Mouse (Mus musculus): ENCODE measurements at regions not wholly inside any gene's neighbourhood (a gene's known extent, or its start where the extent isn't known, plus 50 kb on each side); places are given as distances from the start of the nearest gene placed in this dataset.
"Not testable (repeated sequence)": the region's sequence is repeated elsewhere in the genome, so short reads cannot be mapped to it uniquely, and the experiment has no call there.

DNA sequence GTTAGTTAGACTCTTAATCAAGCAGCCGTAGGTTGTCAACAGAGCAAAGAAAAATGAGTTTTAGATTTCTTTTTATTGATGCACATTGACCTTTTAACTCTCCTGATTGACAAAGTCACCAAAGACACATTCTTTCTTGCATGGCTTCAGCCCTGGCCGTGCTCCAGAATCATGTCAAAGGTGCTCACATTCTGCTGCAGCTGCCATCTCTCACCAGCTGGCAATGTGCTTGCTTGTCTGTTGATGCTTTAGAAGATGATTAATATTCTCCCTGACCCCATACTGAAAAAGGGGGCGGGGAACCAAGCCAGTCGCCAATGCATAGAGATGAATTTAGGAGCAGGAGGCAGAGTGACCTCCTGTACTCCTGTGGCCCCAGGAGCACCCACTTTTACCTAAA is 510.1 kb downstream of the Hace1 start:
- no peak for DNase-seq
- 85% methylated on average over 4 of the region's 4 CpGs for WGBS
- Histone ChIP-seq H3K4me1 (replicated peaks; ENCODE audit: control insufficient read depth, insufficient read depth, low read length) (no peaks in the 10 kb centered on the region), H3K4me3 (ENCODE audit: control insufficient read depth, insufficient read depth, low read length) (no peak overlapping the region), H3K36me3 (ENCODE audit: control insufficient read depth, insufficient read depth, low read length) (no peaks in the 10 kb centered on the region), H3K27ac (ENCODE audit: control insufficient read depth, insufficient read depth, low read length) (no peak overlapping the region), H3K27me3 (ENCODE audit: control insufficient read depth, insufficient read depth, low read length) (no peaks in the 10 kb centered on the region)
- no peak for TF ChIP-seq POLR2A (IDR thresholded peaks at IDR 0.05; ENCODE audit: control insufficient read depth, extremely low read depth, insufficient read depth, low read length, poor library complexity)
- no peak for TF ChIP-seq CTCF (IDR thresholded peaks at IDR 0.05; ENCODE audit: borderline replicate concordance, control insufficient read depth, extremely low read depth, insufficient read depth, low read length, poor library complexity)

DNA sequence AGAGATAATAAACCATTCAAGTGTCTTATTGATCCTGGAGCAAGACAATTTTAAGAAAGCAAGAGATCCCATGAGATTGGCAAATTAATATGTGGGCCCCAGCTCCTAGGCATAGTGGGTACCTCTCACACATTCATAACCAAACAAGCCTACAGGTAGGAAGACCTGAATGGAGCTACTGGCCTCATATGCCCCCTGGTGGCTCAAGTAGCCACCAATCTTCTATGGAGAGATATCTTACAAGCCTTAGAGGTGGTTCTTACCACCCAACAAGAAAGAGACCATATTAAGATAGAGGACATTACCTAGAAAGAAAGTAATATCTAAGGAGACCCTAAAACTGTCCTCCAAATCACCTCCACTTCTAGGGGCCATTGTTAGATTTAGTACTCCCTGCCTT is 523.2 kb downstream of the Hace1 start:
- H3K27me3 ChIP-seq (ENCODE audit: control insufficient read depth, insufficient read depth, low read length), result no peaks in the 10 kb centered on the region
- no peak for DNase-seq
- no peaks in the 10 kb centered on the region for H3K36me3 ChIP-seq (ENCODE audit: control insufficient read depth, insufficient read depth, low read length)
- H3K4me1 ChIP-seq (replicated peaks; ENCODE audit: control insufficient read depth, insufficient read depth, low read length), result no peaks in the 10 kb centered on the region
- TF ChIP-seq CTCF (IDR thresholded peaks at IDR 0.05; ENCODE audit: borderline replicate concordance, control insufficient read depth, extremely low read depth, insufficient read depth, low read length, poor library complexity), result no peak
- TF ChIP-seq POLR2A (IDR thresholded peaks at IDR 0.05; ENCODE audit: control insufficient read depth, extremely low read depth, insufficient read depth, low read length, poor library complexity), result no peak
- H3K4me3 ChIP-seq (ENCODE audit: control insufficient read depth, insufficient read depth, low read length), result no peak overlapping the region
- no peak overlapping the region for H3K27ac ChIP-seq (ENCODE audit: control insufficient read depth, insufficient read depth, low read length)

DNA sequence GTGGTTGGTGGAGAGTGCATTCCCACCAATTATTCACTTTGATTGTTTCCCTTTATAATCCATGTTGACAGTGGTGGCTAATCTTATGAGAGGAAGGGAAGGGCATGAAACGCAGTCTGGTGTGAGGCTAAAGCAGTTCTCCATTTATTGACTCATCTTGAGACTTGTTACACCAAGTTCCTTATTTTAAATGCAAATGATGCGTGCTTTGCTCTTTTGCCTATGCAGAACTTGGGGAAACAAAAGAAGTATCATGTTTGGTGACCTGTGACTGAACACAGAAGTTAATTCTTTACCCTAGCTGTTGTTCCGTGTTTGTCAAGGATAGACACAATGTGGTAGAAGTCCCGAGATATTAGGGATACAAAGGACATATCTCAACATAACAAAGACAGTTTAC is 531.2 kb downstream of the Hace1 start:
- Histone ChIP-seq H3K36me3 (ENCODE audit: control insufficient read depth, insufficient read depth, low read length) (no peaks in the 10 kb centered on the region), H3K27ac (ENCODE audit: control insufficient read depth, insufficient read depth, low read length) (no peak overlapping the region), H3K4me3 (ENCODE audit: control insufficient read depth, insufficient read depth, low read length) (no peak overlapping the region), H3K4me1 (replicated peaks; ENCODE audit: control insufficient read depth, insufficient read depth, low read length) (no peaks in the 10 kb centered on the region), H3K27me3 (ENCODE audit: control insufficient read depth, insufficient read depth, low read length) (no peaks in the 10 kb centered on the region)
- no peak for TF ChIP-seq POLR2A (IDR thresholded peaks at IDR 0.05; ENCODE audit: control insufficient read depth, extremely low read depth, insufficient read depth, low read length, poor library complexity)
- TF ChIP-seq CTCF (IDR thresholded peaks at IDR 0.05; ENCODE audit: borderline replicate concordance, control insufficient read depth, extremely low read depth, insufficient read depth, low read length, poor library complexity), result no peak
- no peak for DNase-seq
- 68% methylated on average over 4 of the region's 4 CpGs for WGBS

DNA sequence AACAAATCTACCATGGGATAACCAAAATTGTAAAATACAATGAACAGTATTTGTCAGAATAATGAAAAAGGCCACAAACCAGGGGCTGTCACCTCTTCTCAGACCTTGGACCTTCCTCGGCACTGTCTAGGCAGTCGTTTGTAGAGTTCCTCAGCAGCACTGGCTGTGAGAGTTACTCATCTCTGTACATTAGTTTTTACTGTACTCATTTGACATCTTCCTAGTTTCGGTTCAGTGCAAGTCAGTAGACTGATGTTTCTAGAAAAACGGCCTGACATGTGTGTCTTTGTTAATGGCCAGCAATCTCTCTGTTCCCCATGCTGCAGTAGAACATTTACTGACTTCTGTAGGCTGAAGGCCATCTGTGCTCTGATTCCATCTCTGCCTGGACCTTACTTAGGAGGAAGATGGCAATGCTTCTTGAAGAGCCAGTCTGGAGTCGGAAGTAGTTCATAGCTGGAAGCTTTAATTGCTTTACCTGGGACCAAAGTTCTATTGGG is 537.1 kb downstream of the Hace1 start:
- no peak overlapping the region for H3K4me3 ChIP-seq (ENCODE audit: control insufficient read depth, insufficient read depth, low read length)
- no peaks in the 10 kb centered on the region for H3K27me3 ChIP-seq (ENCODE audit: control insufficient read depth, insufficient read depth, low read length)
- no peak for DNase-seq
- no peaks in the 10 kb centered on the region for H3K4me1 ChIP-seq (replicated peaks; ENCODE audit: control insufficient read depth, insufficient read depth, low read length)
- no peaks in the 10 kb centered on the region for H3K36me3 ChIP-seq (ENCODE audit: control insufficient read depth, insufficient read depth, low read length)
- no peak overlapping the region for H3K27ac ChIP-seq (ENCODE audit: control insufficient read depth, insufficient read depth, low read length)
- TF ChIP-seq CTCF (IDR thresholded peaks at IDR 0.05; ENCODE audit: borderline replicate concordance, control insufficient read depth, extremely low read depth, insufficient read depth, low read length, poor library complexity) (no peak), POLR2A (IDR thresholded peaks at IDR 0.05; ENCODE audit: control insufficient read depth, extremely low read depth, insufficient read depth, low read length, poor library complexity) (no peak)
- 95% methylated on average over 5 of the region's 5 CpGs for WGBS

DNA sequence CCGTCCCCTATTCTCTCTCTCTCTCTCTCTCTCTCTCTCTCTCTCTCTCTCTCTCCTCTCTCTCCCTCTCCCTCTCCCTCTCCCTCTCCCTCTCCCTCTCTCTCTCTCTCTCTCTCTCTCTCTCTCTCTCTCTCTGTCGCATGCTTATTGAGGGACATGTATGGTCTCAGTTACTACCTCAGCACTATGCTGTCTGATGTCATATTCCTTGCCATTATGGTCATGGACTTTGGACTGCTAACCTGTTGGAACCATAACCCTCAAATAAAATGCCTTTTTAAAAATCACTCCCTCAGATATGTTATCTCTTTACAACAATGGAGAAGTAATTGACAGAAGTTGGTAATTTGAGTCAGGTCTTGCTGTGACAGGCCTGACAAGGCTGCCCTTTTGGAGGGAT is 544.8 kb downstream of the Hace1 start:
- not testable (repeated sequence) for H3K27me3 ChIP-seq (ENCODE audit: control insufficient read depth, insufficient read depth, low read length); H3K4me1 ChIP-seq (replicated peaks; ENCODE audit: control insufficient read depth, insufficient read depth, low read length); H3K4me3 ChIP-seq (ENCODE audit: control insufficient read depth, insufficient read depth, low read length); H3K27ac ChIP-seq (ENCODE audit: control insufficient read depth, insufficient read depth, low read length); DNase-seq; H3K36me3 ChIP-seq (ENCODE audit: control insufficient read depth, insufficient read depth, low read length)
- WGBS, result 95% methylated on average over 2 of the region's 2 CpGs

DNA sequence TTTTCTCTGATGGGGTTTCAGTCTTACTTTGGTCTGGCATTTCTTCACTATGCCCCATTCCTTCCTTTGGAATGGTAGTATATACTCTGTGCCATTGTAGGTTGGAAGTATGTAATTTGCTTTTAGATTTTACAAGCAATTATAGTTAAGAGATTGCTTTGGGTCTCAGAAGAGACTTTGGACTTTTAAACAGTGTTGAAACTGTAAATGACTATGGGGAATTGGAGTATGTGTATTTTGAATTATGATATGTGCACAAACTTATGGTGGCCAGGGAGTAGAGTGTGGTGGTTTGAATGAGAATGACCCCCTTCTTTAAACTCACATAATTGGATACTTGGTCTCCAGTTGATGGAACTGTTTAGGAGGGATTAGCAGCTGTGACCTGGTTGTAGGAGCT is 546.2 kb downstream of the Hace1 start:
- no peaks in the 10 kb centered on the region for H3K36me3 ChIP-seq (ENCODE audit: control insufficient read depth, insufficient read depth, low read length)
- no peak overlapping the region for H3K27ac ChIP-seq (ENCODE audit: control insufficient read depth, insufficient read depth, low read length)
- H3K4me1 ChIP-seq (replicated peaks; ENCODE audit: control insufficient read depth, insufficient read depth, low read length), result no peaks in the 10 kb centered on the region
- H3K27me3 ChIP-seq (ENCODE audit: control insufficient read depth, insufficient read depth, low read length), result no peaks in the 10 kb centered on the region
- DNase-seq, result no peak
- H3K4me3 ChIP-seq (ENCODE audit: control insufficient read depth, insufficient read depth, low read length), result no peak overlapping the region
- TF ChIP-seq CTCF (IDR thresholded peaks at IDR 0.05; ENCODE audit: borderline replicate concordance, control insufficient read depth, extremely low read depth, insufficient read depth, low read length, poor library complexity) (no peak), POLR2A (IDR thresholded peaks at IDR 0.05; ENCODE audit: control insufficient read depth, extremely low read depth, insufficient read depth, low read length, poor library complexity) (no peak)

DNA sequence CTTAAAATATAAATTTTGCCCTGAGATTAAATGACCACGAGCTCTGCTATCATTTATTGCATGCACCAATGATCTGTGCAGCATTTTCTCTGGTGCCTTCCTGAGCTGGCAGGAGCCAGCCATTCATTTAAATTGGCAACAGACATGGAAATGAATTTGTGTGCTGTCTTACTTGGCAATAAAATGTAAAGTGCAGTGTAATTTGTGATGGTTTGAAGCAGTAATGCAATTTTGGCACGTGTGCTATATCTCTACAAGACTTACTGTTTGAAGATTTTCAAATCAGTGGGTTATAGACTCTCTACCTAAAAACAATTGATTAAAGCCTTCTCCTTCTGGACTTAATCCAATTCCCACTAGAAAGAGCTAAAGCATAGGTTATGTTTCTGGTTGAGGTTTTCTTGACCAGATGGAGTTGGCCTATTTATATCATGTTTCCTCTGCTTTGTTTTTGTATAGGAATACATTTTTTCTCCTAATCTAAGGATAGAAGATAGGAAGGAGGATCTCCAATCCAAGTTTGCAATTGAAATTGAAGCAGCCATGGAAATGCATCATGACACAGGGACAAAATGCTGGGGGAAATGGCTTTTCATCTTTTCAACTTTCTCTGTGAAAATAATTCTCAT is 557.6 kb downstream of the Hace1 start:
- DNase-seq, result no peak
- H3K4me3 ChIP-seq (ENCODE audit: control insufficient read depth, insufficient read depth, low read length), result no peak overlapping the region
- H3K27me3 ChIP-seq (ENCODE audit: control insufficient read depth, insufficient read depth, low read length), result no peaks in the 10 kb centered on the region
- TF ChIP-seq POLR2A (IDR thresholded peaks at IDR 0.05; ENCODE audit: control insufficient read depth, extremely low read depth, insufficient read depth, low read length, poor library complexity) (no peak), CTCF (IDR thresholded peaks at IDR 0.05; ENCODE audit: borderline replicate concordance, control insufficient read depth, extremely low read depth, insufficient read depth, low read length, poor library complexity) (no peak)
- no peaks in the 10 kb centered on the region for H3K4me1 ChIP-seq (replicated peaks; ENCODE audit: control insufficient read depth, insufficient read depth, low read length)
- no peak overlapping the region for H3K27ac ChIP-seq (ENCODE audit: control insufficient read depth, insufficient read depth, low read length)
- no peaks in the 10 kb centered on the region for H3K36me3 ChIP-seq (ENCODE audit: control insufficient read depth, insufficient read depth, low read length)
- WGBS, result 77% methylated on average over 2 of the region's 2 CpGs
